Mouse (Mus musculus): ENCODE measurements around the gene Ezh2. TPM values are rescaled to one million over a fixed set of nuclear protein-coding genes. Genes with fewer than 3 reads are reported as not detected.
A peak's percentile ranks its signal among the peaks of the same experiment; 100 is the strongest.
"Not testable (repeated sequence)": the region's sequence is repeated elsewhere in the genome, so short reads cannot be mapped to it uniquely, and the experiment has no call there.

The Ezh2 gene
- total RNA-seq (2014; rRNA removed) (23.1 and 25.8 TPM in 2 replicates), polyA plus RNA-seq (2015; fragmentation: Nextera tagmentation; extraction: Ambion mirVana) (32.0 and 37.1 TPM in 2 replicates)

DNA sequence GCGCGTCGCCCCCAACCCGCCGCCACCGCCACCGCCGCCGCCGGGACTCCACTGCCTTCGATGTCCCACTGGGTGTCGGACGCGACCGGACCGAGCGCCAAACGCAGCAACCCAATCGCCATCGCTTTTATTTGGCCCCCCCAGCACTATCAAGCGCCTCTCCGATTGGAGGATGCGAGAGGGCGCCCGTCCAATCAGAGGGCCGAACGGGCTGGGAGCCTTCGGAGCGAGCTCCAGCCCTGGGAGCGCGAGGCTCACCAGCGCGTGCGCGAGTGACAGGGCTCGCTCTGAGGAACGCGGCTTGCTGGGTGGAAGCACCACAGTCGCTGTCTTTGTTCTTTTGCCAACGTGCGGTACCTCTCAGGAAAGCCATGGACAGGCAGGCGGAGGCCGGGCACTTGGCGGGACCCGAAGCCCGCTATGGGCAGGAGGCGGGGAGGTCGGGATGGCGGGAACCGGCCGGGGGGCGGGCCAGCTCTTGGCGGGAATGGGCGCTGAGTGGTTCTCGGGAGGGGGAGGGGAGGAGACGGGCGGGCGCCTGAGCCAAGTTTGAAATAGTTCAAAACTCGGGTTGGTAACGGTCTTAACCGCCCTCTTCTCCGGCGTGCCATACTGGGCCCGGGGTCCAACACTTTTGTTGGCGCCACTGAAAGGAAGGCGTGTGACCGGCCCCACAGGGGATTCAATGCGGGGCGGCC, at the start of gene Ezh2:
Ezh2 (minus strand) TSS at position 416 of the 698 bp plus-strand sequence.
- Histone ChIP-seq H3K27ac (peak within 1 kb of the TSS; percentile 97), H3K9ac (replicated peaks; ENCODE audit: low read length) (peak within 1 kb of the TSS; percentile 92), H3K4me1 (ENCODE audit: insufficient read depth, low read length) (0 out of 2 replicates have a peak, but pooled peaks cover 3% of the 10 kb centered on the region), H3K9me3 (ENCODE audit: low read length) (no peaks in the 10 kb centered on the region), H3K4me3 (ENCODE audit: low read length) (peak within 1 kb of the TSS; percentile 86), H3K27me3 (ENCODE audit: insufficient read depth, low read length) (no peaks in the 10 kb centered on the region), H3K4me2 (ENCODE audit: low read depth, low read length) (peak within 1 kb of the TSS; percentile 94), H3K36me3 (ENCODE audit: insufficient read depth, low read length) (no peaks in the 10 kb centered on the region)
- ATAC-seq (peak; percentile 99), DNase-seq (ENCODE audit: low spot score) (peak; percentile 99)
- no peak for TF ChIP-seq CTCF (IDR thresholded peaks at IDR 0.05; ENCODE audit: low read depth)
- under 1% methylated on average over 64 of the region's 69 CpGs for WGBS

- Histone ChIP-seq H3K4me2 (ENCODE audit: low read depth, low read length) (no peak overlapping the region), H3K9ac (replicated peaks; ENCODE audit: low read length) (no peak overlapping the region), H3K27ac (no peak overlapping the region), H3K4me3 (ENCODE audit: low read length) (no peak overlapping the region), H3K36me3 (ENCODE audit: insufficient read depth, low read length) (no peaks in the 10 kb centered on the region), H3K9me3 (ENCODE audit: low read length) (no peaks in the 10 kb centered on the region), H3K27me3 (ENCODE audit: insufficient read depth, low read length) (no peaks in the 10 kb centered on the region), H3K4me1 (ENCODE audit: insufficient read depth, low read length) (no peaks in the 10 kb centered on the region)
- WGBS: 64% methylated on average over 6 of the region's 6 CpGs
- TF ChIP-seq CTCF (IDR thresholded peaks at IDR 0.05; ENCODE audit: low read depth): no peak
- ATAC-seq (no peak), DNase-seq (ENCODE audit: low spot score) (no peak)
Observed at GRCm38 (mm10) chr6:47636527-47637076, 41.5 kb upstream of the Ezh2 start.

GRCm38 (mm10) chr6:47635995-47636526, 40.9 kb upstream of the Ezh2 start:
- Histone ChIP-seq H3K9ac (replicated peaks; ENCODE audit: low read length) (no peak overlapping the region), H3K27me3 (ENCODE audit: insufficient read depth, low read length) (no peaks in the 10 kb centered on the region), H3K36me3 (ENCODE audit: insufficient read depth, low read length) (no peaks in the 10 kb centered on the region), H3K4me1 (ENCODE audit: insufficient read depth, low read length) (no peaks in the 10 kb centered on the region), H3K4me2 (ENCODE audit: low read depth, low read length) (no peak overlapping the region), H3K27ac (no peak overlapping the region), H3K9me3 (ENCODE audit: low read length) (no peaks in the 10 kb centered on the region), H3K4me3 (ENCODE audit: low read length) (no peak overlapping the region)
- WGBS: 71% methylated on average over 5 of the region's 5 CpGs
- no peak for DNase-seq (ENCODE audit: low spot score)
- no peak for ATAC-seq
- TF ChIP-seq CTCF (IDR thresholded peaks at IDR 0.05; ENCODE audit: low read depth): no peak

DNA sequence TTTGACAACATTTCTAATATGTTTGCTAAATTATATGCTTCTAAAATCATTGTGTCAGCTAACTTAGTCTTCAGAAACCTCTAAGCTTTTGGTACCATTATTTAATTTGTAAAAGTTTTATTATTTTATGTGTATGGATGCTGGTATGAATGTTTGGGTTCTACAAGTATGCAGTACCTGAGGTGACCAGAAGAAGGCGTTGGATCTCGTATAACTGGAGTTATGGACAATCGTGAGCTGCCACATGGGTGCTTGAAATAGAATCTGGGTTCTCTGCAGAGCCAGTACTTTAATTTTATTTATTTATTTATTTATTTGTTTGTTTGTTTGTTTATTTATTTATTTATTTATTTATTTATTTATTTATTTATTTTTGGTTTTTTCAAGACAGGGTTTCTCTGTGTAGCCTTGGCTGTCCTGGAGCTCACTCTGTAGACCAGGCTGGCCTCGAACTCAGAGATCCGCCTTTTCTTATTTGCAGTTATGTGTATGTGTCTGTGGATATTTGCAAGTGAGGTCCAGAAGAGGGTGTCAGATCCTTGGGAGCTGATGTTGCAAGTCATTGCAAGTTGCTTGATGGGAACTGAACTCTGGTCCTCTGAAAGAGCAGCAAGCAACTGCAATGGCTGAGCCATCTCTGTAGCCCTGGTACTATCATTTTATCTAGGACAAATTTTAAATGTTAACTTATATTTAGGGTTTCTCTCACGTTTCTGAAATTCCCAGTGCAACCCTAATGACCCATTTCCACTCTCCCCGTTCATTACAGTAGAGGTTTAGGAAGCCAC, 40.3 kb upstream of the Ezh2 start:
- 76% methylated on average over 7 of the region's 7 CpGs for WGBS
- H3K4me2 ChIP-seq (ENCODE audit: low read depth, low read length): no peak overlapping the region
- no peaks in the 10 kb centered on the region for H3K9me3 ChIP-seq (ENCODE audit: low read length)
- H3K27ac ChIP-seq: no peak overlapping the region
- no peaks in the 10 kb centered on the region for H3K4me1 ChIP-seq (ENCODE audit: insufficient read depth, low read length)
- ATAC-seq (no peak), DNase-seq (ENCODE audit: low spot score) (no peak)
- no peak overlapping the region for H3K9ac ChIP-seq (replicated peaks; ENCODE audit: low read length)
- no peaks in the 10 kb centered on the region for H3K27me3 ChIP-seq (ENCODE audit: insufficient read depth, low read length)
- no peak overlapping the region for H3K4me3 ChIP-seq (ENCODE audit: low read length)
- TF ChIP-seq CTCF (IDR thresholded peaks at IDR 0.05; ENCODE audit: low read depth): no peak
- no peaks in the 10 kb centered on the region for H3K36me3 ChIP-seq (ENCODE audit: insufficient read depth, low read length)

DNA sequence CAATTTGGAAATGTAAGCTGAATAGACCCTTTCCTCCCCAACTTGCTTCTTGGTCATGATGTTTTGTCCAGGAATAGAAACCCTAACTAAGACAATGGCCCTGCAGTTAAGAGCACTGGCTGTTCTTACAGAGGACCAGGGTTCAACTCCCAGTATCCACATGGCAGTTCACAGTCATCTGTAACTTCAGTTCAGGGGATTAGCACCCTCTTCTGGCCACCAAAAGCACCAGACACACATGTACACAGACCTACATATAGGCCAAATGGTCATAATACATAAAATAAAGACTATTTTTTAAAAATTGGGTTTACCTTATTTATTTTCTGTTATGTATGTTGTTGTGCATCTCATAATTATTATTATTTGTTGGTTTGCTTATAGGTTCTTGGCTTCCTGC, 38.3 kb upstream of the Ezh2 start:
- H3K27me3 ChIP-seq (ENCODE audit: insufficient read depth, low read length): no peaks in the 10 kb centered on the region

GRCm38 (mm10) chr6:47630061-47630460, 34.9 kb upstream of the Ezh2 start:
- H3K27me3 ChIP-seq (ENCODE audit: insufficient read depth, low read length); H3K9ac ChIP-seq (replicated peaks; ENCODE audit: low read length); H3K27ac ChIP-seq; H3K4me3 ChIP-seq (ENCODE audit: low read length); H3K36me3 ChIP-seq (ENCODE audit: insufficient read depth, low read length); ATAC-seq; DNase-seq (ENCODE audit: low spot score); H3K9me3 ChIP-seq (ENCODE audit: low read length); H3K4me1 ChIP-seq (ENCODE audit: insufficient read depth, low read length); H3K4me2 ChIP-seq (ENCODE audit: low read depth, low read length): not testable (repeated sequence)
- no CpG with 5 or more reads among the region's 1 CpGs for WGBS

More for the DNA sequence above, 38.3 kb upstream of the Ezh2 start:
- H3K36me3 ChIP-seq (ENCODE audit: insufficient read depth, low read length): no peaks in the 10 kb centered on the region
- DNase-seq (ENCODE audit: low spot score): no peak
- TF ChIP-seq CTCF (IDR thresholded peaks at IDR 0.05; ENCODE audit: low read depth): 0 out of 2 replicates have a peak, but pooled peaks have one; percentile 24
- H3K9ac ChIP-seq (replicated peaks; ENCODE audit: low read length): no peak overlapping the region
- no peak overlapping the region for H3K27ac ChIP-seq
- H3K9me3 ChIP-seq (ENCODE audit: low read length): no peaks in the 10 kb centered on the region
- H3K4me3 ChIP-seq (ENCODE audit: low read length): no peak overlapping the region
- no peak overlapping the region for H3K4me2 ChIP-seq (ENCODE audit: low read depth, low read length)
- no peak for ATAC-seq
- H3K4me1 ChIP-seq (ENCODE audit: insufficient read depth, low read length): no peaks in the 10 kb centered on the region
